Mouse (Mus musculus) erythroblast, adult 5-6 weeks (primary cell): ENCODE results near the gene Ly6g5c. TPM values are rescaled to one million over a fixed set of nuclear protein-coding genes. Genes with fewer than 3 reads are reported as not detected.

Experiments used
- ATAC-seq: replicated peaks from 2 replicates; pipeline ENCODE4 v1.8.0; 2016; ENCODE audit warnings: moderate number of reproducible peaks, mild to moderate bottlenecking, moderate TSS enrichment, inconsistent platforms; ENCODE audit not compliant: poor library complexity, low FRiP score, severe bottlenecking
- total RNA-seq, 2 experiments: library from RNA; stranded (forward) in 1 of 2; stranded (reverse) in 1 of 2; fragments of 150-400 nt in 1 of 2; fragments of 200-764, 138-1000 nt in 1 of 2; gene quantifications; 2 replicates each; pipeline versions ENCODE4 v1.2.3 to v1.2.4; 2015 to 2017; ENCODE audit warnings: low replicate concordance in 2 of 2

Ly6g5c gene
- total RNA-seq (2015; ENCODE audit: low replicate concordance) (not detected in 2 replicates), total RNA-seq (2017; ENCODE audit: low replicate concordance) (not detected in 2 replicates)

DNA sequence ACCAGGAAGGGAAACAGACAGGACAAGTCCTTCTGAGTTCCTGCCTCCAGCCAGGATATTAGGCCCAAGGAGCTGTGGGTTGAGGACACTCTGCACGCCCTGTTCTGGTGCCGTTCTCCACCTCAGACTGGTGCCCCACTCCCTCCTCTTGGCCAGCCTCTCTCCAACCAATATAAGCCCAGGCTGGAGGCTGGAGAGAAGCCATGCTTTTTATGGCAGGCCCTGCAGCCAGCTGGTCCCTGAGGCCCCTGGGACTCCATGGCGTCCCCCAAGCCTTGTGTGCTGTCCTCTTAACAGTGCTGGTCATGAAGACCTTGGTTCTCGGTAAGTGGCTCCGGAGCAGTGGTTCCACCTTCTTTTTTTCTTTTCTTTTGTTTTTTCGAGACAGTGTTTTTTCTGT, at the start of gene Ly6g5c:
Ly6g5c (plus strand) TSS at position 183 of the 400 bp plus-strand sequence.
- ATAC-seq, result no peak

GRCm38 (mm10) chr17:35058316-35058715, 49.8 kb upstream of the Ly6g5c start:
- no peak for ATAC-seq

DNA sequence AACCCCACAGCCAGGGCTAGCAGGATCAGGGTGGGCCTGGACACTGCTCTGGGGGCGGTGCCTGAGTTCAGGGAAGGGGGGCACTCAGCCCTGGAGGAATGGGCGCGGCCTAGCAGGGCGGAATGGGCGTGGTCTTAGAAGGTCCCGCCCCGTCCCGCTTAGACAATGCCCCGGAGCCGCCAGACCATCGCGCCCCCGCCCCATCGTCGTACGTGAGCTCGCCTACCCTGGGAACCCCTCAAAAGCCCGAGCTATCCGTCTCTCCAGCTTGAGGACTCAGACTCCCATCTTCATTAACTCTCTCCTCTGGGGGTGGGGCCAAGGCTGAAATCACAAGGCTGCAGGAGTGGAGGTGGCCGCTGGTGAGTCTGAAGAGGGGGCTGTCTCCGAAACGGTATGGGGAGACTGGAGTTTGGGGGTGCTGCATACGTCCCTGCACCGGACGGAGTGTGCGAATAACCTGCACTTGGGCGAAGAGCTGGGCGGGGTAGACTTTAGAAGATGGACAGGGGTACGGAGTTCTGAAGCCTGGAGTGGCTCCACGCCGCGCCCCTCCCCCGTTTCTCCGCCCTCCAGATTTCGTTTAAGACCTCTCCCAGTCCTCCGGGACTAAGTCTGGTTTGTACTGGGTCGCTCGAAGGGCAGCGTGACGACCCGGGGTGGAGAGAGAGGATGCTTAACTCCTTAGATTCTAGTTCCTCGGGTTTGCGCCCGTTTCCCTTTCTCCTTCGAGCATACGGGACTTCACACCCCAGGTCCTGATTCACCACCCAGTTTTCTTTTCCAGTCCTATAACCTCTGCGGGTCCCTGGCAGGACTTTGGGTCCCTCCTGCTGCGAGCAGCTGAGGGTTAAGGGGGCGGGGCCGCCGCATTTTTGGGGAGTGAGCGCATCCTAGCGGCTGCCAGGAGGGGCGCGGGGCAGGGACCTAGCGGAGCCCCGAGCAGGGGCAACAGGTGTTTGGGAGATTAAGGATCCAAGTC, 48.9 kb upstream of the Ly6g5c start, which contains the start of gene Ddah2:
Ddah2 (plus strand) TSS at position 125 of the 982 bp plus-strand sequence.
- ATAC-seq, result peak; percentile 83

DNA sequence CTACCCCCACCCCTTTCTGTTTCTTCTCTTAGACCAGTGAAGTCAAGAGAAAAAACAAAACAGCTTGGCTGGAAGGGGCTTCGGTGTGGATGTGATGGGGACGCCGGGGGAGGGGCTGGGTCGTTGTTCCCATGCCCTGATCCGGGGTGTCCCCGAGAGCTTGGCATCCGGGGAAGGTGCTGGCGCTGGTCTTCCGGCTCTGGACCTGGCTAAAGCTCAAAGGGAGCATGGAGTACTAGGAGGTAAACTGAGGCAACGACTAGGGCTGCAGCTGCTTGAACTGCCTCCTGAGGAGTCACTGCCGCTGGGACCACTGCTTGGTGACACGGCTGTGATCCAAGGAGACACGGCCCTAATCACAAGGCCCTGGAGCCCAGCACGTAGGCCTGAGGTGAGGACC, 48.0 kb upstream of the Ly6g5c start:
- ATAC-seq, result no peak

- 0 out of 2 replicates have a peak, but pooled peaks have one; percentile 30 for ATAC-seq
Measured at GRCm38 (mm10) chr17:35060737-35061297, 47.3 kb upstream of the Ly6g5c start.

DNA sequence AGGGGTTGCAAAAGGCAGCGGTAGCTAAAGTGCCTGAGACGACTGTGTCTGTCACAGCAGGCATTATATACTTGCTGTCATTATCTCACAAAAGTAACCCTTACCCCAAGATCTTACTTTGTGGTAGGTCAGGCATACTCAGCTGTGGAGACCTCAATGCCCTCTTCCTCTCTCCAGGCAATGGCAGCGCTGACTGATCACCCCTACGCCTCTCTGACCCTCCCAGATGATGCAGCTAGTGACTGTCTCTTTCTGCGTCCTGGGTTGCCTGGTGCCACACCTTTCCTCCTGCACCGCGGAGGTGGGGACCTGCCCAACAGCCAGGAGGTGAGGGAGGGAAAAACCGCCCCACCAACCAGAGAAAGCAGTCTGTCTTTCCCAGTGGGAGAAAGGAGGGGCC, 46.8 kb upstream of the Ly6g5c start:
- no peak for ATAC-seq

- no peak for ATAC-seq
Measured at GRCm38 (mm10) chr17:35063466-35063865, 44.6 kb upstream of the Ly6g5c start.

DNA sequence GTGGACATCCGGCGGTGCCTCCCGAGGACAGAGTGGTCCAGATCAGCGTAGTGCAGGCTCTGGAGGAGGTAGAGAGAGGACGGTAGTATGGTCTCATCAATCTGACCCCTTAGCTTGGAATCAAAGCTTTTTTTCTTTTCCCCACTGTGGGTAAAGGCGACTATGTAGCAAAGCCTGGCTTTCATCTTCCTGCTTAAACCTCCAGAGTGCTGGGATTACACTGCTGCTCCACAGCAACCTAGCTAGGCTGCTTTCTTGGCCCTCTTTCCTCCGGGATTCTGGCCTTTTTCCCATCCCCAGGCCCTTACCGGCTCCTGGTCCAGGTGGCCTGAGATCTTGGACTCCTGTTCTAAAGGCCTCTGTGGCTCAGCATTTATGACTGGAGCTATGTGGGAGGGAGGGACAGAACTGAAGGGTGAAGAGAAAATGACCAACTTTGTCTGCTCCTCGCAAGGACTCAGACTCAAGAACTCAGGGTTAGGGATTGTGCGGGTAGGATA, 43.7 kb upstream of the Ly6g5c start:
- ATAC-seq, result no peak

GRCm38 (mm10) chr17:35064951-35065947, 42.8 kb upstream of the Ly6g5c start, which contains the start of gene Ly6g6c:
Gene Ly6g6c (plus strand): TSS chr17:35065388.
- ATAC-seq, result peak; percentile 60; the same call in 1 of the 2 replicates

GRCm38 (mm10) chr17:35066084-35066483, 42.0 kb upstream of the Ly6g5c start, which contains the start of gene Mpig6b:
Gene Mpig6b (minus strand): TSS chr17:35066184.
- no peak for ATAC-seq

DNA sequence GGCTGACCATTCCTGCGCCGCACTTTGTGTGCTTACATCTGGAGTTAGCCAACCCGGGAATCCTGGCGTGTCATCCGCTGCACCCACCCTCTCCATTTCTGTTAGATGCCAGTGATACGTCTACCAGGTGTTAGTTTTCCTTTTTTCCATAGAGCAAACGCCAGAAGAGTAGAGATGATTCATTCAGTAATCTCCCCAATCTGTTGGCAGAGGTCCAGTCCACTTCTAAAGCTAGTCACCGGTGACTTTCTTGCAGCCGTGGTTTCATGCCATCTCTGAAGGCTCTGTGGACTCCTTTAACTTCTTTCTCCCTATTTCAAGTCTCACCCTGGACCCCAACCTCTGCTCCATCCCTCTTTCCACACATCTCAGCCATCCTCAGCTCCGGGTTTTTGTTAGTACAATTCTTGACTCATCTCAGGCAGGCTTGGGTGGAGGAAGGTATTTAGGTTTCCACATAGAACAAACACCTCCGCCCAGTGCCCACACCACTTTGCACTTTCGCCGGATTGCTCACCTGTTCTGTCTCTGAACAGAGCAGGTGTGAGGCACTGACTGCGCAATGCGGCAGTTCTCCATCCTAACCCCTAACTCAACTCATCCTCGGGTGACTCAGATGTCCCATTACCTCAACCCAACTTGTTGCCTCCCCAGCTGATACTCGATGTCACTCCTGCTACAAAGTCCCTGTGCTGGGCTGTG, 39.7 kb upstream of the Ly6g5c start:
- no peak for ATAC-seq

GRCm38 (mm10) chr17:35070556-35071229, 37.4 kb upstream of the Ly6g5c start:
- no peak for ATAC-seq

DNA sequence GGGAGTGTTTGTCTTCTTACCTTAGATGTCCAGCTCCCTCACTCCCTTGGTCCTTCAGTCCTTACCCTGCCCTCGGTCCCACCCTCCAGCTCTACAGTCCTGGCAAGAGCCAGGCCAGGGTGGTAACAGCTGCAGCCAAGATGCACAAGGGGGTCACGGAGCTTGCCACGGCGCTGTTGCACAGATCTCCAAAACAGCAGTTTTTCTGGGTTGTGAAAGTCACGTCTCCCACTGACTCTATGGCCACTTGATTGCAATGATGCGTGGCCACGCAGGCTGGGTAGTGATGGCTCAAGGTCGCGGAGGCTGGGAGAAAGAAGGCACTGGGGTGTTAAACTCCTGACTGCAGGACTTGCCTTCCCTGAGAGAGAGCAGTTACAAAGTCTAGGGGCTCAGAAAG, 36.6 kb upstream of the Ly6g5c start:
- ATAC-seq, result no peak

GRCm38 (mm10) chr17:35074097-35074496, 34.0 kb upstream of the Ly6g5c start:
- no peak for ATAC-seq

DNA sequence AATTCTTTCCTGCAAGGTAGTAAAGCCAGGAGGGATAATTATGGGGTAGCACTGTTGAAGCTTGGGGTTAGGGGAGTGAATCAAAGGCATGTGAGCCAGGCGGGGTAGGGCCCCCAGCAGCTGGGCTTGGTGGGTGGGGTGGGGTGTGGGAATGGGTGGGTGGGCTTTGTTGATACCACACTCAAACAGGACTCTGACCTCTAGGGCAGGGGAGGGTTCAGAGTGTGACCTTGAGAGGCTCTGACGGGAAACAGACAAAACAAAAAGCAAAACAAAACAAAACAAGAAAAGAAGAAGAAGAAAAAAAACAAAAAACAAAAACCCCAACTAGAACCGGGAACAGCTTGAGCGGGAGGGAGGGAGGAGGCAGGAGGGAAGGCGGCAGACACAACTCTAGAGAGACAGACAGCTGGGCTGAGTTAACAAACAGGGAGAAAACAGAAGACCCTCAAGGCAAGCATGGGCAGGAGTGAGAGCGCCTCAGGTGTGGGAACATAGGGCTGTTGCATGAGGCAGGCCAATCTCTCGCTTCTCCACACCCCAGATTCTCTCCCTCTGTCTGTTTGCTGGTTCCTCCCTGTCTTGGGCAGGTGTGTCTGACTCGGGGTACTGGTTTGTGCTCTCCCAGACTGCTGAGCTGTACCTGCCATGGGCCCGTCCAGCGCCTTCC, 31.4 kb upstream of the Ly6g5c start, which contains the start of gene Ly6g6e:
Ly6g6e (plus strand) TSS at position 396 of the 670 bp plus-strand sequence.
- ATAC-seq, result no peak

- no peak for ATAC-seq
Measured at GRCm38 (mm10) chr17:35077285-35077684, 30.8 kb upstream of the Ly6g5c start.

DNA sequence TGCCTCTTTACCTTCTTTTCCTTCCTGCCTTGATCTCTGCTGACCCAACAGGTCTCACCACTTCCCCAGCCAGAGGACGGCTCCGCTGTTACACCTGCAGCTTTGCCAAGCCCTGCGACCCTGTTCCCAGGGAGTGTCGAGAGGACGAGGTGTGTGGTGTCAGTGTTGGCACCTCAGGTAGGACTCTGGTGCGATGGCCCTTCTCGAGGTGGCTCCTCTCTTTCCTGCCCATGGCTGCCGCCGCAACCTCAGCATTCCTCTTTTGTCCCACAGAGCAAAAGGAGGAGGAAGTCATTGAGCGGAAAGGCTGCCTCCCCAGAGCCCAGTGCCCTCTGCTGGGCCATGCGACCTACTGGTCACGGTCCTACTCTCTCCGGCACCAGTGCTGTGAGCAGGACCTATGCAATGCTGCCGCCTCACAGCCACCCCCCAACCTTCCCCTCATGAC, 30.3 kb upstream of the Ly6g5c start, which contains the start of gene Ly6g6d:
Ly6g6d (minus strand) TSS at position 280 of the 448 bp plus-strand sequence.
- no peak for ATAC-seq
